Mouse (Mus musculus): ENCODE measurements around the gene Olfr243.
"Not testable (repeated sequence)": the region's sequence is repeated elsewhere in the genome, so short reads cannot be mapped to it uniquely, and the experiment has no call there.

Gene Olfr243

DNA sequence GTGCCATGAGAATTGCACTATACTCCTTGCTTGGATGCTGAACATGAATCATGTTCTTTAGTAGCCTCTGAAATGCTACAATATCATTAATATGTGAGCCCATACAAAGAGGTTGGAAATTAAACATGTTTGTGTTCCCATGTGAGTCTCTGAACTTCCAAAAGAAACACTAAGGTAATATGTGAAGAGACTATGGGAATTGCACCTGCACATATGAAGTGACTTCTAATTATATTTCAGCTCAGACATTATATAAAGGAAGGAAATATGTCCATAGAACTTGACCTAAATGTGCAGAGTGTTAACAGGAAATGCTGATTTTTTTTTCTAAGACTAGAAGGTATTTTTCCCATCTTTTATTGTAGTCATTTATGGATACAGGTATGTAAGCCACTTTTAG is at the start of gene Olfr243:
Gene Olfr243 (plus strand): TSS at position 301 of the 400 bp plus-strand sequence.
- no peak for DNase-seq

DNA sequence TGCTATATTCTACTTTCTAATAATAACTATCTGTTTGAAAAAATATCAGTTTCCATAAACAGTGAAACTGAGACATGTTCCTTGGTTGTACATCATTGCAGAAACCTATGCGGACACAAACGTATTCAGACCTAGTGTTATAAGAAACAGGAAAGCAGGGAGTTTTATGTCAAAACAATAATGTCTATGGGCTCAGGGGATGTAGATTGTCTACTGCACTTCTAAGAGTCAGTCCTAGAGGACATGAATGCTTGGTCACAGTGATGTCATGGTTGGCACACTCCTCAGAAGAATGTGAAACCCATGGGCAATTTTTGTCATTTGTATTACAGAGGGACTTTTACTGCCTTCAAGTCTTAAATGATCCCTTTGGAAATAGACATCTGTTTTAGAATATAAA is 43.4 kb upstream of the Olfr243 start, which contains the start of gene Olfr624:
Gene Olfr624 (minus strand): TSS at position 101 of the 400 bp plus-strand sequence.
- no peak for DNase-seq

DNA sequence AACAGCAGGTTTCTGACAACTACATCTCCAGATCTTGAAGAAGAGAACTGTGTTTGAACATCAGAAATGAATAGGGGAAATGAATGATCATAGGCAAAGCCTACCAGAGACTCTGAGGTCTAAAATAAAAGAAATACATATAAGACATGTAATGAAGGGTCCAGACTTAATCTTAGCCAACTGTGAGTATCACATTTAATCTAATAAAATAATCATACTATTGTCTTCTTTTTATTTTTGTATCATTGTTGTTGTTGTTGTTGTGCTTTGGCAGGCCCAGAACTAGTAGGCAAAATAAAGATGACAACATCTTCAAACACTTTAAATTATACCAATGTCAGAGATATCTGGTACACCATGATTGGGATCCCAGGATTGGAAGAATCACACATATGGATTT is 32.1 kb upstream of the Olfr243 start, which contains the start of gene Olfr625-ps1:
Gene Olfr625-ps1 (plus strand): TSS at position 301 of the 400 bp plus-strand sequence.
- no peak for DNase-seq

DNA sequence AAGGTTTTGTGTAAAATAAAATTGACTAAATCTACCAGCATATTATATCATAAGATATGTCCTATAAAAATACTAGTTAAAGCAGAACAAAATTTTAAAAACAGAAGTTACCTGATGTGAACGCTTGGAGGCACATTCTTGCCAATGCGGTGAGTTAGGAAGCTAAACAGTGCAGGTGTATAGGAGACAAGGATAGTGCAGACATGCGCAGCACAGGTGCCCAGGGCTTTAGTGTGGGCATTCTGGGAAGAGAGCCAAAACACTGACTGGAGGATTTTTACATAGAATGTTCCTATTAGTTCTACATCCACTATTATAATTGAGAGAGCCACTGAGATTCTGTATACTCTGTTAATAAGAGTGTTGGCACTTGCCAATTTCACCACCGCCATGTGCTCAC is 15.0 kb upstream of the Olfr243 start:
- no peak for DNase-seq

DNA sequence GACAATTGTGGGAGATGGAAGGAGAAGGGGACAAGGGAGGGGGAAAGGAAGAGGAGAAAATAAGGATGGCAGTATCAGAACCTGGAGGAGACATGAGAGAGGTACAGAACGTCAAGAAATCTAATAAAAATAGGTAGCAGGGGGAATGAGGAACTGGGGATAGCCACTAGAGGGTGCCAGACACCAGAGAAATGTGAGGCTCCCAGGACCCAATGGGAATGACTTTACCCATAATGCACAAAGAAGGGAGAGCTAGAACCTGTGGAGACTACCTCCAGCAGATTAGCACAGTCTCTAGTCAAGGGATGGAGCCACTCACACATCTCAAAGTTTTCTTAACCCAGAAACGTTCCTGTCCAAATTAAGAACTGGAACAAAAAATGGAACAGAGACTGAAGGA is 2.4 kb upstream of the Olfr243 start:
- no peak for DNase-seq

DNA sequence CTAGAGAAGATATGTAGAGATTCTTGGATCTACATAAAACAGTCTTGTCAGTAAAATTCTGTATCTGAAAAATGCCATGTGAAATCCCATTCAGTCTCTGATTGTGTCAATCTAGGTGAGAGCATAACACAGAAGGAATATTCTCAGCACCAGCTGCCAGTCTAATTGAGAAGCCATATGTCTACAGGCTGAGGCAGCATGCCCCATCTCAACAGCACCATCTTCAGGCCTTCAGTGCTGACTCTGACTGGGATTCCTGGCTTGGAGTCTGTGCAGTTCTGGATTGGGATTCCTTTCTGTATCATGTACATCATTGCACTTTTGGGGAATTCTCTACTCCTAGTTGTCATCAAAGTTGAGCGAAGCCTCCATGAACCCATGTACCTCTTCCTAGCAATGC is 1.9 kb downstream of the Olfr243 start:
- DNase-seq, result not testable (repeated sequence)

DNA sequence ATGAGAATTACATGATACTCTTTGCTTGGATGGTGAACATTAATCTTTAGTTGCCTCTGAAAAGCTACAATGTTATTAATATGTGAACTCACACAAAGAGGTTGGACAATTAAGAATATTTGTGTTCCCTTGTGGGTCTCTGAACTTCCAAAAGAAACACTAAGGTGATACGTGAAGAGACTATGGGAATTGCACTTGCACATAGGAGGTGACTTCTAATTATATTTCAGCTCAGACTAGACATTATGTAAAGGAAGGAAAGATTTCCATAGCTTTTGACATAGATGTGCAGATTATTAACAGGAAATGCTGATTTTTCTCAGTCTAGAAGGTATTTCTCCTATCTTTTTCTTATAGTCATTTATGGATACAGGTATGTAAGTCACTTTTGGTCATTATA is 15.6 kb downstream of the Olfr243 start, which contains the start of gene Olfr628:
Gene Olfr628 (plus strand): TSS at position 301 of the 400 bp plus-strand sequence.
- DNase-seq, result no peak

DNA sequence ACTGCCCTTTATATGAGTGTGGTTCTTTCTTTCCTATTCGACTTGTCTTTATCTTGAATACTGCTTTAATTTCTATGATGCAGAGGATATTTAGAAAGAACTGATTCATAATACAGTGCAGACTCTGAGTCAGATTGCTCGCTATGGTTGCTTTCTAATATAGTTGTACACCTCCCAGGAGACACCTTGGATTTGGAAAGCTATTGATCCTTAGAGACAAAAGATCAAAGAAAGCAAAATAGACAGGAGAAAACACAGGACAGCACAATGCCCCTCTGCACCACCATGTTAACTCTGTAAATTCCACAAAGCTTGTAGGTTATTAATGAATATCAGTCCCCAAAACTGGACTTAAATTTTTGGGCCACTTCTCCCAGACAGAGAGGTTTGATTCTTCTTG is 30.4 kb downstream of the Olfr243 start, which contains the start of gene Olfr629:
Gene Olfr629 (minus strand): TSS at position 101 of the 400 bp plus-strand sequence.
- no peak for DNase-seq

DNA sequence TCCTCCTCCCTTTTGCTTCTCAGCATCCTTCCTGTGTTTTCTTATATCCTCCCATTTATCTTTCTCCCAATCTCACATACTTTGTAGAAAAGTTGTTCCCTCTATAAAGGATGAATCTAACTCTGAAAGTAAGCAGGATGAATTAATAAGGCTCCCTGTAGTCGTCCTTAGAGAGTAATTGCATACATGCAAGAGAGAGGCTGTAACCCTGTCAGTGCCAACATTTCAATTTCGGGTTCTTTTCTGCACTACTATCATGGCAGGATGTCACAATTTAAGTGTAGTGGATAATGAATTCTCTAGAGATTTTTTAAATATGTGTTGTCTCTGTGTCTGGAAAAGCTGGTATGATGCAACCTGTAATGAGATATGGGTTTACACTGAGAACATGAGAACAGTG is 42.8 kb downstream of the Olfr243 start, which contains the start of gene Olfr630:
Gene Olfr630 (minus strand): TSS at position 101 of the 400 bp plus-strand sequence.
- no peak for DNase-seq

DNA sequence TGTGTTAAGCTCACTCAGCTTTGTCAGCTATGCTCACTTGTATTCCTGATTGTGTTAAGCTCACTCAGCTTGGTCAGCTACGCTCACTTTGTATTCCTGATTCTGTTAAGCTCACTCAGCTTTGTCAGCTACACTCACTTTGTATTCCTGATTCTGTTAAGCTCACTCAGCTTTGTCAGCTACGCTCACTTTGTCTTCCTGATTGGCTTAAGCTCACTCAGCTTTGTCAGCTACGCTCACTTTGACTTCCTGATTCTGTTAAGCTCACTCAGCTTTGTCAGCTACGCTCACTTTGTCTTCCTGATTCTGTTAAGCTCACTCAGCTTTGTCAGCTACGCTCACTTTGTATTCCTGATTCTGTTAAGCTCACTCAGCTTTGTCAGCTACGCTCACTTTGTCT is 47.7 kb downstream of the Olfr243 start:
- DNase-seq, result not testable (repeated sequence)

DNA sequence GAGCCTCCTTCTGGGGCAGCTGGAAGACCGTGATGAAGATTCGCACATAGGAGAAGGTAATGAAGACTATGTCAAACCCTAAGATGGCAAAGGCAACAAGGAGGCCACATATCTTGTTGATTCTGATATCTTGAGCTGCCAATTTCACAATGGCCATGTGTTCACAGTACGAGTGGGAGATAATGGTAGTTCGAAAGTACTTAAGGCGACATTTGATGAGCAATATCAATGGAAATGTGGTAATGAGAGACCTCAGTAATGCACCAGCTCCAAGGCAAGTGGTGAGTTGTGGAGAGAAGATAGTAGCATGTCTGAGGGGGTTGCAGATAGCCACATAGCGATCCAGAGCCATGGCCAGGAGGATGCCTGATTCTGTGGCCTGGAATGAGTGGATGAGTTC is 53.2 kb downstream of the Olfr243 start:
- not testable (repeated sequence) for DNase-seq
